Mouse (Mus musculus) thymus, adult 18-20 months (tissue): ENCODE measurements around the gene Fam102b.
A peak's percentile ranks its signal among the peaks of the same experiment; 100 is the strongest.

Experiments
- DNase-seq, 2 experiments: peaks; one replicate each; pipeline ENCODE4 v3.0.0; 2022; ENCODE audit warnings: mixed read lengths in 2 of 2

The Fam102b gene

DNA sequence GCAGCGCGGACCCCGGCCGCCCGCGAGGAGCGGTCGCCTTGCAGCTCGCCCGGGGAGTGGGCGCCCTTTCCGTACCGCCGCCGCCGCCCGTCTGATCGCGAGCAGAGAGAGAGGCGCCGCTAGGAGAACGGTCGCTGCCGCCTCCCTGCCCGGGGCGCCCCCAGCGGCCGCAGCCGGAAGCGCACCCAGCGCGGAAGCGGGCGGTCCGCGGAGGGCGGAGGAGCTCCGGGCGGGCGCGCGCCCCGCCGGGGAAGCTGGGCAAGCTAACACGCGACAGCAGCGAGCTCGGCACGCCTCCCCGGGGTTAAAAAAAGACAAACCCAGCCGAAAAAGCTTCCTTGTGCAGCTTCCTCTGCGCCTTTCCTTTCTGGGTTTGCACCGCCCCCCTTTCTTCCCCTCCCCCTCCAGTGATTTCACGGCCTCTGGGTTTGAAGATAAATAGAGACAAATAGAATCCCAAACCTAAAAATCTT is at the start of gene Fam102b:
Gene Fam102b (minus strand): TSS at position 93 of the 473 bp plus-strand sequence.
- peak; percentile 89 to 90 for DNase-seq

DNA sequence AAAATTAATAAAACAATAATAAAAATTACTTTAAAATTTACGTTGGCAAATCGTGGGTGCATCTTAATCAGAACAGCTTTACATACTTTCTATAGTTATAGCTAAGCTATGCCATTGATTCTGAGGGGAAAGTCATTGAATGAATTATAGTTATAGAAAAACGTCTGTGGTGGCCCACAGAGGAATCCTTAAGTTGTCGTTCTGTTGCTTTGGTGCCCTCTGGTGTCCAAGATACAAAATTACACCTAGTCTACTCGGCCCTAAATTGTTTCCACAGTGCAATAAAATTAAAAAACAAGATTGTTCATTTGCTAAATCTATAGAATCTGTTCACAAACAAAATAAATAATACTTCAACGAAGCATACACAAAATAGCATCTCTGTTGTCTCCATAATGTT is 35.6 kb upstream of the Fam102b start:
- DNase-seq: no peak

DNA sequence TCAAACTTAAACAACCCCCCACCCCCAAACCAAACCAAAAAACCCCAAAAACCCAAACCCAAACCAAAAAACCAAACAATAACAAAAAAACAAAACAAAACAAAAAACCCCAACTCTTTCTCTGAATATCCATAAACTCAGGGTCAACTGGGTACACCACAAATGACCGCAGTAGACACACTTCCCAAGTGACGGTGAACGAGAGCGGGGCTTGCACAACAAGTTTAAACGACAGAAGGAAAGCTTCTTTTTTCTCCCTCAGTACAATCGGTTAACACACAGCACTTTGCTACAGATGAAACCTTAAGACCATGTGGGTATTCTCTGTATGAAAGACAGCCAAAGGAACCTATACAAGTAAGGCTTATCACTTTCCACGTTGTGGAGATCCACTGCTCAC is 35.0 kb upstream of the Fam102b start:
- DNase-seq: no peak

- DNase-seq: no peak
Observed at GRCm38 (mm10) chr3:109059903-109060302, 32.5 kb upstream of the Fam102b start.

GRCm38 (mm10) chr3:109051946-109052331 is 24.5 kb upstream of the Fam102b start:
- no peak for DNase-seq

DNA sequence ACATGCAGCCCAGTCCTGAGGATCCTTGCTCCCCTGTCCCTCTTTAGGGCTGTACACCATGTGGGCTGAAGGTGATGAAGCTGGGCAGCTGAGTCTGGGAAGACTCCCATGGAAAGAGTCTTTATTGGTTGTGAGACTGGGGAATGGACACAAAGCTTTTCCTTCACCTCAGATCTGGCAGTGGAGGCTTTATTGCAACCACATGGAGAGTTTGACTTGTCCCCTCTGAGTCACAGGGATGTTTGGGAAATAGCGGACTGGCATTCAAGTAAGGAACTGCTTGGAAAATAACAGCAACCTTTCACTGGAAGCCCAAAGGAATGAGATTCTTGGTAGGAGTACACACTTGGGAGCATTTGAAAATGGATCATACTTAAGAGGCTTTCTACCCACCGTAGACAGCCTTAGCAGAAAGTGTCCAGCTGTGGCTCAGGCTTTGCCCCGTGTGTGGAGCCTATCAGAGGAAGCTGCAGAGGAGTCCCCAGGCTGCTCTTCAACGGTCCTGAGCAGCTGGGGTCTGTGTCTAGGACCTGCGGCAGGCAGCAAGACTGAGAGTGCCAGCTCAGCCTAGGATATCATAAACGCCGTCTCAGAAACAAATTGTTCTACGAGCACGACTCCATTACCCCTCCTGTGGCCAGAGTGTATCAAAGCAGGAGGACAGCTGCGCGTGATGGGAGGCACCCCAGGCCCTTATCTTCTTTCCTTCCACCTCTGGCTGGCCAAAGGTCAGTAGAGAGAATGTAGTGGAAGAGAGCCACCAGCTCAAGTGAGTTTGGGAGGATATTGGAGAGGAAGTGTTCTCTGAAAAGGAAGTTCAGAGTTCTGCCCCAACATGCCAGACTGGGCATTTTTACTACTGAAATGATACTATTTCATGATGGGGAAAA is 23.9 kb upstream of the Fam102b start:
- no peak for DNase-seq

DNA sequence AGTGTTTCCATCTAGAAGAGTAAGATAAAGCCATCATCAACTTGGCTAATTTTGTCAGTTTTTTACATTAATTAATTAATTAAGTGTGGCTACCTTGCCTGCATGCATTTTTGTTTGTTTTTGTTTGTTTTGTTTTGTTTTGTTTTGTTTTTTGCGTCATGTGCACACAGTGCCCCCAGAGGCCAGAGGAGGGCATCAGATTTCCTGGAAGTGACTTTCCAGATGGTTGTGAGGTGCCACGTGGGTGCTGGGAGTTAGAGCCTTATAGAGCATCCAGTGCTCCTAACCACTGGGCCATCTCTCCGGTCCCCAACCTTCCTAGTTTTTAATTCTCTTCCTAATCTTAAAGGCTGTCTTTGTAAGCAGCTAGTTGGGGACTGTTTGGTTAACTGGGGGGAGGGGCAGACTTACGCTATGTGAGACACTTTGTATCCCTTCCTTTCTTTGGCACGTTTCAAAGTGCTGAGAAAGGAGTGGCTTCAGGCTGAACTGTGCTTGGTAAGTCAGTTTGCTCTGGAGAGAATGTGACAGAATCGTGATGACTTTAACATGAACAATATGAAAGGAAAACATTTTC is 20.4 kb upstream of the Fam102b start:
- DNase-seq: no peak

GRCm38 (mm10) chr3:109046428-109046827 is 19.0 kb upstream of the Fam102b start:
- DNase-seq: no peak

DNA sequence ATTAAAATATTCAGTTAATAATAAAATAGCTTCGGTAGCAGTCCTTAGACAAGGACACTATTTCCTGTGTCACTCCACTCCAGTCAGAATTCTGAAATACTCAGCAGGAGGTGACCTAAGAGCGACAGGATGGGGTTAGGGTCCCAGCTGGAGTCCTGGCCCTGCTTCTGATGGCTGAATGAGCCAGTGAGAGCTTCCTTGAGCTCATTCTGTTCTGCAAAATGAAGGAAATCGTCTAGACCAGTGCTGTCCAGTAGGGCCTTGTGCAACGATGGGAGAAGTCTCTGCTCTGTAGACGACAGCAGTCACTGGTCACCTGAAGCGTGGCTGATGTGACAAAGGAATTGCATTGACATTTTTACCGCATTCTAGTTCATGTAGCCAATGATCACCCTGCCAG is 16.0 kb upstream of the Fam102b start:
- no peak for DNase-seq

GRCm38 (mm10) chr3:109040908-109041307 is 13.5 kb upstream of the Fam102b start:
- DNase-seq: no peak

- no peak for DNase-seq
Observed at GRCm38 (mm10) chr3:109034411-109034810, 7.0 kb upstream of the Fam102b start.

DNA sequence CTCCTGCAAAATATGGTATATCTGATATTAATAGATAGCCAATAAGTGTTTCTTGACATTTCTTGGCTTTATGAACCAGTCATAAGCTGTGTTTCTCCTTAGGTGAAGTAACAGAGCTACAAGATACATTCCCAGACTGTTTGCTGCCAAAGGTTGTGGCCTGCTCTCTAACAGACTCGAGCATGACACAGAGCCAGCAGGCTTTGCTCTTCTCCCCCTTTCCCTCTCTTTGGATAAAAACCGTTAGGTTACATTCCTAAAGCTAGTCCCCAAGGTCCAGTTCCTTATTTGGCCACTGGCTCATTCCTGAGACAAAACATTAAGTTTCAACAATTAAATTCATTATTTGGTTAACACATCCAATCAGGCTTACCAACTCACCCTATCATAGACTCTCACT is 4.9 kb upstream of the Fam102b start:
- DNase-seq: no peak

DNA sequence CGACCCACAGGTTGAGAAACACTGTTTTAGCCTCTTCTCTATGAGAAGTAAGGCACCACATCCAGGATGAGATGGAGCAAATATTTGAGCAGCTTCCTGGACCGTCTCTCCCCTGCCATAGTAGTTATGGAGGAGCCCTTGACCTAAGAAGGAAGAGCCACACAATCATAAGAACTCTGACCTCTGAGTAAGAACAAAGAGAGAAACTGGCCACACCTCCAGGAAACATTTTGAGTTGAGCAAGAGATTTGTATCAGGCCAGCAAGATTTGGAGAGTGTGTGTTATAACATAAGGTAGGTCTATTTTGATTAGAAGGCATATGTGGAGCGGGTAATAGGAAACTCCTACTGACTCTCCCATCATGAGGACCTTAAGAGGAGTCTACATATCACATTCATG is 4.2 kb upstream of the Fam102b start:
- no peak for DNase-seq

- no peak for DNase-seq
Observed at GRCm38 (mm10) chr3:109030817-109031216, 3.4 kb upstream of the Fam102b start.

DNA sequence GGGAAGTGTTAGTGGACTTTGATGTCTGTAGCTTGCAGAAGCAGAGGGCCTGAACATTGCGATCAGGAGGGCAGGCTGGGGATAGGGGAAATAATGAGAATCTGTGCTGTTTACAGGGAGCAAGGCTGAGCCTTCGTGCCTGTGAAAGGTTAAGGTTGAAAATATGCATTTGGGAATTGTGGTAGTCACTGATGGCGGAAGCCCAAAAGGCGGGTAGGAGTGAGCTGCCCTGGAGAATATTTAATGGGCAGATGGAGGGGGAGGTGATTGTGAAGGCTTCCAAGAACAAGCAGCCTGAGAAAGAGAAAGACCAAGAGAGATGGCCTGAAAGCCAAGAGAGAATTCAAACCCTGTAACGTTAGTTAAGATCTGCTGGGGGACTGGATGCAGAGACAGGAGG is 2.3 kb upstream of the Fam102b start:
- DNase-seq: no peak

DNA sequence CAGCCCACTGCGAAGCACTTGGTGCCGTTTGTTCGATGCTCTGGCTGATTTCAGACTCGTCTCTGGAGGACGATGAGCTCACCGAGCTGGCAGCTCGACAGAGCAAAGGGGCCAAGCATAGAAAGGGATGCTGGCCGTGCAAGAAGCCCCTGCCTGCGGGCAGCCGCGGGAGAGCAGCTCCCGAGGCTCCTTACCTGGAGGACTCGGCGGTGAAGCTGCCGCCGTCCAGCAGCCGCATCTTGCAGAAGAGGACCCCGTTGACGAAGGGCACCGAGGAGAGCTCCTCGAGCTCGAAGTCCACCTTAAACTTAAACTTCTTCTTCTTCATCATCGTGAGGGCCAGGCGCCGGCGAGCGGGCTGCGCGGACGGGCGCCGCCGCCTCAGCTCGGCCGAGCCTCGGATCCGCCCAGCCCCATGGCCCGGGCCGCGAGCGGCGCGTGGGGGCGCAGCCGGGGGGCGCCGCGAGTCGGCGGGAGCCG is 376 bp downstream of the Fam102b start:
- peak; percentile 24 to 45 for DNase-seq

GRCm38 (mm10) chr3:109026462-109026990 is 881 bp downstream of the Fam102b start:
- no peak for DNase-seq

- peak; percentile 18 to 56 for DNase-seq
Observed at GRCm38 (mm10) chr3:109025579-109025978, 1.8 kb downstream of the Fam102b start.

- no peak for DNase-seq
Observed at GRCm38 (mm10) chr3:109023066-109023465, 4.3 kb downstream of the Fam102b start.

DNA sequence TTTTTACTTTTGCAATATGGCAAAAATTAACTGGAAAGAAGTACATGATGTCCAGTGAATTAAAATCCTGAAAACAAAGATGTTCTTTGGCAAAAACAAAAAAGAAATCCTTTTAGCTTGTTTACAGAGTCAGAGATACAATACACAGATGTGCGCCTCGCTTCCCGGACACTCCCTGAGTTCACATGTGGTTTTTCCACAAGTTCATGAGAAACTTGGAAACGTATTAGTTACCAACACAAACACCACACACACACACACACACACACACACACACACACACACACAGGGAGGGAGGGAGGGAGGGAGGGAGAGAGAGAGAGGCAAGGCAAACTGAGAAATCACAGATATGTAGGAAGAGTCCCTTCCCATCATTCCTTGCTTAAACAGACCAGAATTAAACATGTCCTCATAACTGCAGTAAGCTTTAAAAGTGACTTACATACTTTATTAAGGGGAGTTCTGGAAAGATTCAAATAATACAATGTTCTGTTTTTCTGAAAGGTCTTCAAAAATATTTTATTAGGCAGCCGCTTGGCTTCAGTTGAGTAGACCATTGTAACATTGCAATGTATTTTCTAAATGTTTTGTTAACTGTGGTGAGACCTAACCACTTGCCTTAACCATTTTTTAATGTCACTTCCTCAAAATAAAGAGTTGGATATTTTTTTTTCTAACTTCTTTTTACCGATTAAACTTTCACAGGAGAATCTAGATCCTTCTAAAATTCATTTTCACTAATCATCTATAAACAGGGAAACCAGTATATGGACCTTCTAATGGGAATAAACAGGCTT is 5.5 kb downstream of the Fam102b start:
- no peak for DNase-seq

GRCm38 (mm10) chr3:109018336-109018735 is 9.1 kb downstream of the Fam102b start:
- DNase-seq: no peak

DNA sequence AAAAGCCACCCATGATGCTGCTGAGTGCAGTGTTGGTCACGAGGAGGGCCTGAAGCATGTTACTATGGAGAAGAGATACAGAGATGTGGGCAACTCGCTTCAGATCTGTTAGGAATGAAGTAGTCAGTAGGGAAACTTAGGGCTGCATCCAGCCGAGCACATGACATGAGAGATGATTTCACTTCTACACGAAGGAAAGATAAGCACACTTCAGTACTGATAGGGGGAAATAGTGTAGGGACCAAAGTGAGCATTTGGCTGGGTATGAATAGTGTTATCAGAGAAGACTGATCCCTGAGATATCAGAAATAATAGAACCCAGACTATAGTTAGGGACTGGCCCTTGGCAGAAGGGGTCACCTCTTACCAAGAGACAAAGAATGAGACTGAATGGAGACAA is 14.8 kb downstream of the Fam102b start:
- DNase-seq: no peak
